Mouse (Mus musculus): ENCODE measurements around the gene Cfap45.

Gene Cfap45

DNA sequence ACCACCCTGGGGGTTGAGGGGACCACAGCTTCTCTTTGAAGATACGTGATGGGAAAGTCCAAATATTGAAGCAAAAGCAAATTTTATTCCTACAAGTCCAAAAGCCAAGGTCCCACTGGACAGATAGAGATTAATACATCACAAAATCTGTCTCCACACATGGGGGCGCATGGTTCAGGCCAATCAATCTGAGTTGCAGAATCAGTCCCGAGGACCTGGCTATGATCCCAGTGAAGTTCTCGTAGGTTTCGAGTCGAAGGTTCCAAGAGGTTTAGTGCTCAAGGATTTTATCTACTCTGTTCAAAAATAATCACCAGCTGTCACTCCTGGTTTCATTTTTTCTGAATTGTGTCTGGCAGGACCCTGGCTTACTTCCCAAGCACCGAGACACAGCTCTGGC is 30.4 kb downstream of the Cfap45 start:
- no peak for DNase-seq (ENCODE audit: extremely low read depth, low read depth)

DNA sequence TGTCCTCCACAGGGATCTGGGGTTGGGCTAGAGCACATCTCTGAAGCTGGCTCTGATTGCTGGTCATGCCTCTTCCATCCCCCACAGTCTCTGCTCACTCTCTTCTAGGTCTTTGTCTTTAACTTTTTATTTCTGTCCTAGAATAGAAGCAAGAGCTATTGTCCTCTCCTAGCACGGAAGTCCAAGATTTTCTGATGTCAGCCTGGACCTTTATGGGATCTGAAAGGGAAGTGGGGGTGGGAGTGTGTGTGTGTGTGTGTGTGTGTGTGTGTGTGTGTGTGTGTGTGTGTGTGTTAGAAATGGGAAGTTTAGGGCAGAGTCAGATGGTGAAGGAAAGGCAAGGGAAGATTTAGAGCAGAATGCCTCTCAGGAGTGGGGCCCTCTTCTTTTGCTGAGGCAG is 32.0 kb downstream of the Cfap45 start:
- no peak for DNase-seq (ENCODE audit: extremely low read depth, low read depth)

DNA sequence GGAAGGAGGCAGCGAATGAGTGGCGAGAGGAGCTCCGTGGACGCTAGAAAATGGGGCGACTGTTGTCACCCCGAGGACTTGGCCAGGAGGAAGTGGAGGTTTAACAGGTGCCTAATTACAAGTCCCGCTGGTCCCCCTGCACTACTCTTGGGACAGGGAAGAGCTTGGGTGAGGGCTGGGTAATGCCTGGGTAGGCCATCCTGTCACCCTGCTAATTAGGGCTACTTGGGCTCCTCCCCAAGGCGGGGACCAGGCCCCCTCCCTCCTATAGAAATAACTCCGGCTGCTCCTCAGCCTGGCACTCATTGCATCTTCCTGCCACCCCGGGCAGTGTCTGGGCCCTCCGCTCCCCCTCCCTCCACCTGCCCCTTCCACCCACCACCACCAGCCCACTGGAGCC is 35.0 kb downstream of the Cfap45 start, which contains the start of gene Vsig8:
TSS of gene Vsig8 (plus strand) at position 301 of the 400 bp plus-strand sequence.
- no peak for DNase-seq (ENCODE audit: extremely low read depth, low read depth)

DNA sequence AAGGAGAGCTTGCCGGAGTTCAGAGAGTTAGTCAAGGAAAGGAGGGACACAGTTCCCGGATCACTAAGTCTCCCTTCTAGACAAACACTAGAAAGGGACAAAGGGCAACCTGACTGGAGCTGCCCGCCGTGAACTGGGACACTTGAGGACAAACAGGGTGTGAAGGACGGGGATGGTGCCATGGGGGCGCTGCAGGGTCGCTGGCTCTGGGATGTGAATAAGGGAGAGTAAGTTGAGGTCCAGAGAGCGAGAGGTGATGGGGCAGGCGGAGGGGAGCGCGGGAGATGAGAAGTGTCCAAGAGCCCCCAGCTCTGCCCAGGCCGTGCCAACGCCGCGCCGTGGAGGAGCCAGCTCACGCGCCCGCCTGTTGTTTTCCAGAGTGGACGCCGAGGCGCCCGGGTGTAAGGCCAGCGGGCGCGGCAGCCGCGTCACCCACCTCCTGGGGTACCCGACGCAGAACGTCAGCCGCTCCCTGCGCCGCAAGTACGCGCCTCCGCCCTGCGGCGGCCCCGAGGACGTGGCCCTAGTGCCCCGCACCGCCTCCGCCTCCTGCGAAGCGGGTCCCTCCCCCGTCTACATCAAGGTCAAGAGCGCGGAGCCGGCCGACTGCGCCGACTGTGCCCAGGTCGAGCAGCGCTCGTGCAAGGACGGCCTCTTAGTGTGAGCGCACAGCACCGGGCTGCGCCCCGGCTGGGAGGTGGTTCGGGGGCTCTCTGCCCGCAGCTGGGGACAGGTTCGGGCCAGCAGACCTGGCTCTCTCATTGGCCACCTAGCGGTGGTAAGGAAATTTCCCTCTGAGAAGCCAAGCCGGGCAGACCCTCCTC is 42.3 kb downstream of the Cfap45 start:
- DNase-seq (ENCODE audit: extremely low read depth, low read depth): no peak

DNA sequence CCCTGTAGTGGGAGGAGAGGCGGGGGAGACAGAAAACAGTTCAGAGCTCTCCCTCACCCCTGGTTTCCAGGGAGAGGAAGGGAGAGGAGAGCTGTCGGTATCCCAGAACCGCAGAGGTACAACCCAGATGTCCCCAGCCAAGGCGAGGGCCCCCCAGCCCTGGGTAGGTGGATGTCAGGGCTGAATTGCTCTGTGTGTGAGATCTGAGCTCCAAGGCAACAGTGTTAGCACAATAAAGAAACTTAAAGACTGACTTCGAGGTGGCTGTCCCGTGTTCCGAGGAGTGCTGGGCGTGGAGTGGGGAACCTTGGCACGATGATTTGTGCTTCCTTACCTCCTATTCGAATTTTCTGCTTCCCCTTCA is 42.8 kb downstream of the Cfap45 start:
- no peak for DNase-seq (ENCODE audit: extremely low read depth, low read depth)

DNA sequence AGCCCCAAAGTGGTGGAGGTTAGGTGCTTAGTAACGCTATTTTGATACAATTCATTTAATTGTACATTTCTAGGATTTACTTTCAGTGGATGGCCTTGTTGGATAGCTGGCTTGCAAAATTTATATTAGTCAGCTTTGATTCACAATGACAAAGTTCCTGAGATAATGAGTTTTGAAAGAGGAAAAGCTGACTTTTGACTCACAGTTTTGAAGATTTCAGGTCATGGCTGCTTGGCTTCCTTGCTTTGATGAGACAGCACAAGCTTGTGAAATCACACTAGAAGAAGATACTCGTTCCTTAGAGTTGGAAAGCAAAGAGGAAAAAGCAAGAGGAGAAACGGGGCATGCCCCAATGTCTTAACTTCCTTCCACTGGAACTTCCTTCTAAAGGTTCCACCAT is 45.5 kb downstream of the Cfap45 start:
- no peak for DNase-seq (ENCODE audit: extremely low read depth, low read depth)

DNA sequence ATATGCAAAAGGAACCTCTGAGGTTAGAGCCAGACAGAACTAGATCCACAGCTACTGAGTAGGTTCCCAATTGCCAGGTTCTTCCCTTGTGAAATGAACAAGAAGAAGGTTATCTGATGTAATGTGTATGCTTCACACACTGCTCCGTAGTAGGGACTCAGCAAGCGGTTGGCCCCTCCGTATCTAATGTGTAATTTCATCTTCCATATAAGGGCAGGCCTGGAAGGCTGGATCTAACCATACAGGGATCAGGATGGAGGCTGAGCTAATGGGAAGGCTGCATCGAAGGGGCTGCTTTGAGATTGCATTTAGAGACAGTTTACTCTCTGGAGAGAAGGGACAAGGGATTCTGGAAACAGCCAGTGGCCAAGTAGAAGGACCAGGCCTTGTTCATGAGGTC is 47.2 kb downstream of the Cfap45 start:
- DNase-seq (ENCODE audit: extremely low read depth, low read depth): no peak

DNA sequence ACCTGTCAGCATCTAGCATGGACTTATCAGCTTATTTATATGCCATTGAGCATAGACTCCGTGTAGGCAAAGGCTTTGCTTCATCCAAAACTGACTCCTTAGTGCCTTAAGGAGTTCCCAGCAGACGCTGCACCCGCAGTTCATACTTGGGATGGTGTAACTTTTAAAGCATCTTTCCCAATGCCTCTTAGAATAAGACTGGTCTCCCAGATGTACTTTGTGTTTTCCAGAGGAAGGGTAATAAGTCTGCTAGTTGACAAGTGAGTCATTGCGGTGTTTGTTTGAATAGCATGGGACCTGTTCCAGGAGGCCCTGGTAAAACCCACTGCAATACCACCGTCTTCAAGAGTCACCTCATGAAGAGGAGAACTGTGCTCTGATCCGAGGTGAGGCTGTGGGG is 59.5 kb downstream of the Cfap45 start:
- DNase-seq (ENCODE audit: extremely low read depth, low read depth): no peak

DNA sequence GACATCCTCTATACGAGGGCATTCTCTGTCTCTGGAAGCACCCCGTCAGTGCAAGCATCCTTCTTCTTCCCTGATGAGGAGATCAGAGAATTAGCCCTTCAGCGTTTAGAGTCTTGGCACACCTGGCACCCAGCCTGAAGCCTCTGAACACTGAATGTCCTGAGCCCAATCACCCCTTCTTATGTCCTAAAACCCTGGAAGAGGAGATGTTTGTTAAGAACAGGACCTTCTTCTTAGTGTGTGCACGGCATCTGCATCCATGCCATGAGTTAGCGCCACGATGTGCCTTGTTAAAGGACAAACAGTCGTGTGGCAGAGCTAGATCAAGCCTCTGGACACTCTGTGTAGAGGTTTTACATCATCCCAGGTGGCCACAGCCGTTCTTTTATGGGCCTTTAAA is 61.8 kb downstream of the Cfap45 start:
- DNase-seq (ENCODE audit: extremely low read depth, low read depth): no peak

DNA sequence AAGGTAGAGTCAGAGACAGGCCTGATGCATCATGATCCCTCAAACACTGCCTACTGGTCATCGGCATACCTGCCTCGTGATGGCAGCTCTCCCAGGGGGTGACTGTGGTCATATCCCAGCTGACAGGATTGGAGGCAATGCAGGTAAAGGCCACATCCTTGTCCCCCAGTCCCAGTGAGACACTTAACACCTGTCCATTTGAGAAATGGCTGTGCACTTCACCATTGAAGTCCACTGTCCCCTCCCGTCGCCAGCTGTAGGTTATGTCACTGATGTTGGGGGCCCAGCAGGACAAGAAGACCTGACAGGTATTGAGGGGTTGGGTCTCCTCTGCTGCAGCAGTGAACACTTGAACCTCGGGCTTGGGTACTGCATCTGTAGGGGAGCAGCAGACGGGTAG is 63.7 kb downstream of the Cfap45 start:
- no peak for DNase-seq (ENCODE audit: extremely low read depth, low read depth)

DNA sequence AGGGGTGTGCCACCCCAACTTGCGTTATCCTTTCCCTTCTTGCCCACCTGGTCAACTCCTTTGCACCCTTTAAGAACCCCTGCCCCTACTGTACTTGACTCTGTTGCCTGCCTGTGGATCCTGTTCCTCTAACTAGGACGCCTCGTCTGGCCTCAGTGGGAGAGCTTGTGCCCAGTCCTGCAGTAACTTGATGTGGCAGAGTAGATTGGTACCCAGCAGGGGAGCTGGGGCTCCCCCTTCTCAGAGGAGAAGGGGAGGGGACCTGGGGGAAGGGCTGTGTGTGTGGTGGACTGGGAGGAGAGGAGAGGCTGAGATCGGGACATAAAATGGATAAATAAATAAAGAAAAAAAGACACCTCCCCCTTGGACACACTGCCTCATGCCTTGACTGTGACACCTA is 64.4 kb downstream of the Cfap45 start:
- DNase-seq (ENCODE audit: extremely low read depth, low read depth): no peak

DNA sequence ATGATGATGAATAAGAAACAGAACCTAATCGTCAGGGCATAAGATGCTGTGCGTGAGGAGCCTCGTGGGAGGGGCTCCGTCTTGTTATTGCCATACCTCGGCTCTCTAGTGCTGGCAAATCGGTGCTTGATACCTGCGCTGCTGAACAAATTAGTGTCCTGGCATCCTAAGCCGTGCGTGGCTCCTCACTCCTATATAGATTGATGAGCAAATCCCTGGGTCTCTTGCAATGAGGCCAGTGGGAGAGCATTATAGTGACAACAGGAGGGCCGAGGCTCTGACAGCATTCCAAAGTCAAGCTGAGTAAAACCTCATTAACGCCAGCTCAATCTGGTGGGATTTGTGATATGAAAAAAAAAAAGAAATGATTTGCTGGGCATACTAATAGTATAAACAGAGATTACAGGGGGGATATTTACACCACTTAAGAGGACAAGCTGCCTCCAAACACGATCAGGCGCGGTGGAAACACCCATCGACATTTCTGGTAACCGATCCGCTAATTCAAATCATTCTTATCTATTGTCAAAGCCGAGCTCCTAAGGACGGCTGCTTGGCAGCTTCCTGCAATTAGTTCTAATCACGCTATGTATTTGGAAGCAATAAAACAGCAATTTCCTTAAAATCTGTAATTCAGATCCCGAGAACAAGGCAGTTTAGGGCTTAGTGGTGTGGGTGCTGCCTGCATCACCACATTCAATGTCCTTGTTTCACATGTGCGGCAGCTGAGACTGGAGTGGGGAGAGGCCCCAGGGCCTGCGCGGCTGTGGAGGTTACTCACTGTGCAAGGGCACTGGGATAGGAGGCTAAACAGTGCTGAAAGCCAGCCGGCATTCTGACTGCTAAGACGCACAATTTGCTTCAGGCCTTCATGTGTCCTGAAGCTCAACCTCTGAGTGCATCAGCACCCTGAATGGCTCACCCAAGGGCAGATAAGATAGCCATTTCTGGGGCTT is 65.3 kb downstream of the Cfap45 start:
- no peak for DNase-seq (ENCODE audit: extremely low read depth, low read depth)

DNA sequence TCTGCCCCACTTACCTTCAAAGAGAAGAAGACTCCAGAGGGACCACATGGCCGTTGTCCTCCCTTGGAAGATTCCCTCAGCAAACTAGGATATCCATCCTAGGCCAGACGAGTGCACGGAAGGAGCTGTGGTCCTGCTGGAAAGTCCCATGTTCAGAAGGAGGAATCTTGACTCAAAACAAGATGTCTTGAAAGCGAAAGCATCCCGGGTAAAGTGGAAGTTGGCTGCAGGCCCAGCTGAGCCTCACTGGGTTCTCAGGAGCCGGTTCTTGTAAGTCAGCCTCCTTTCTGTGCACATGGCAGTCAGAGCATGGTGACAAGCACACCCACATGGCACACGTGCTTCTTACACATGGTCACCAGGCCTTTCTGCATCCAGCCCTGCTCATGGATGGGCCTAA is 69.8 kb downstream of the Cfap45 start, which contains the start of gene Slamf8:
TSS of gene Slamf8 (minus strand) at position 184 of the 400 bp plus-strand sequence.
- no peak for DNase-seq (ENCODE audit: extremely low read depth, low read depth)

DNA sequence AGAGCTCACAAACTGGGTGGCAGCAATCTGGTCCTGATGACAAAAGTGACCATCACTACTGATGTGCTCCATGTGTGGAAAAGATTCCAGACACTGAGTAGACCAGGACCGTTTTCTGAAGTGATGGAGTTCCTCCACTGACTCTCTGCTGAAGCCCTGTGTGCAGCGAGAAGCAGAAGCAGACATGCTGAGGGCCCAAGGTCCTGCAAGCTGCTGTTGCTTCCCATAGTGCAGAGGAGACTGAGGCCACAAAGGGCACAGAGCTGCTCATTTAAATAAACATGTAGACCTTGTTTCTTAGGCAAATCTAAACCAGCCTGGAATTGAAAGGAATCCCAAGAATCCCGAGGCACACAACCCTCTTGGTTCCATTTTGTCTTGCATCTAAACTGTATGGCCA is 72.7 kb downstream of the Cfap45 start:
- no peak for DNase-seq (ENCODE audit: extremely low read depth, low read depth)

DNA sequence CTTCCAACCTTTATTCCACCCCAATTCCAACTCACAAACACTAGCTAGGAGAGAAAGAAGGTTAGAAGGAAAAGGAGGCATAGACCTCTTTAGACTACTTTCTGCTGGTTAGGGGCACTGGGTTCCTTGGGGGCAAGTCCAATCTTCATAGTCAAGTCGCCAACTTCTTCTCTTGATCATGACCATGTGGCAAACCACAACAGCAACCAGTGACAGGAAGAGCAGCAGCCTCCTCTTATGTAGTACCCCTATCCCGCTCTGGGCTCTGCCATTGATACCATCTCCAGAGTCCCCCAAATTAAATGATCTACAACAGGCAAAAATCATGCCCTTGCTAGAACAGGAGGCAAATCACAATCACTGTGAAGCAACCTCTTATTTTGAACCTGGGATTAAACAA is 73.4 kb downstream of the Cfap45 start:
- DNase-seq (ENCODE audit: extremely low read depth, low read depth): no peak

DNA sequence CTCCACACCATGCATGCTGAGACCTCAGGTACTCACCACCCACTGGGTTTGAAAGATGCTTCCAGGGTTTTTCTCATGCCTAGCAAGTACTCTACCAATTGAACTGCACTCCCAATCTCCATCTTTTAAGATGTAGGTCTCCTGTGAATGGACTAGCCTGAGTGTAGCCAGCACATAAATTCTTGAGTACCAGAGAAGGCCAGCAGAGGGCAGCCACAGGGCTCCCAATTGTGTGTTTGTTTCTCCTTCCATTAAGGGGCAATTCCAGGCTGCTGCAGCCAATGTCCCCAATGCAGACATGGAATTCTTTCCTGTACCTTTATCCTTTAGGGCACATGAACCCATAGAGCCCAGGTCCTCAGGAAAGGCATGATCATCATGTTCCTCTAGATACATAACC is 73.9 kb downstream of the Cfap45 start:
- peak; percentile 11 for DNase-seq (ENCODE audit: extremely low read depth, low read depth)
